Comparison of ENCODE assay signal across 8 mouse cellular contexts in the genomic region with DNA sequence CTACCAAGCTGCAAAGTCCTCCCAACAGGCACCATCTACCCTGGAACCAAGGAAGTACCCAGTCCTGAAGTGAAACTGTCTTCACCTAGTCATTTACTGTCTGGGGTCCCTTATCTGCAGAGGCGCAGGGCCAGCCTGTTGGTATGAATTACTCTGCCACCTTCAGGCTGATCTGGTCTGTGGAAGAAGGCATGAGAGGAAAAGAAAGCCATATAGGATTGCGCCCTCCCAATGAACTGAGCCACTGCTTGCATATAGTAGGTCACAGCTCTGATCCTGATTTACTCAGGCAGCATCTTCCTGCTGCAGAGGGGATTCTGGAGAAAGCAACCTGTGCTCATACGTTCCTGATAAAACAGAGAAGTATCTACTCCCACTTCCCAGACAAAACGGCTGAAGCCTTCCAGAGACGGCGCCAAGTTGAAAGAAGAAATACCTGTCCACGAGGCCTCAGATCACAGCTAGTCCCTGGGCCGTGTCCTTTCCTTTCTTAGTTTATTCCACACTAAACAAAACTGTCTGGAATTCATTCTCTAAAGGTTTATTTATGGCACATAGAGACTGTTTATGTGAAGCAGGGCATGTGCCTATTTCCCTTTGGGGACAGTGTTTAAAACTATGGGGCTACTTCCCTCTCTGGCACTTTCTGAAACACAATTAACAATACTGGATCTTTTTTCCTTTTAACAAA.
DNase-seq lines count a peak whose midpoint lies in the region; ATAC-seq and TF ChIP-seq lines count a peak whose summit lies in the region.

No protein-coding gene starts in this region.

- peaks cover 12% of the 10 kb centered on the region for H3K36me3 ChIP-seq in midbrain, embryonic 15.5 days (replicated peaks)
- H3K36me3 ChIP-seq in midbrain, embryonic 13.5 days = peaks cover 59% of the 10 kb centered on the region
- H3K36me3 ChIP-seq in limb, embryonic 14.5 days (ENCODE audit: control insufficient read depth, insufficient read depth, low read length) = peaks cover 41% of the 10 kb centered on the region

- ATAC-seq in CD4-positive, CD25-positive, alpha-beta regulatory T cell, adult 4 months = no peak
- ATAC-seq in midbrain, embryonic 15.5 days (replicated peaks) = peak; percentile 50
- no peak for ATAC-seq in midbrain, embryonic 13.5 days
- peak; percentile 66; the same call in 1 of the 2 replicates for ATAC-seq in limb, embryonic 14.5 days (ENCODE audit: low FRiP score, low read depth)

- H3K27ac ChIP-seq in midbrain, embryonic 15.5 days = no peak overlapping the region
- H3K27ac ChIP-seq in midbrain, embryonic 13.5 days = no peak overlapping the region
- 0 out of 2 replicates have a peak overlapping the region, but pooled peaks have one; percentile 1 for H3K27ac ChIP-seq in limb, embryonic 14.5 days (replicated peaks; ENCODE audit: low read depth, low read length)

- no peaks in the 10 kb centered on the region for H3K4me1 ChIP-seq in midbrain, embryonic 15.5 days
- 0 out of 2 replicates have a peak, but pooled peaks cover 5% of the 10 kb centered on the region for H3K4me1 ChIP-seq in midbrain, embryonic 13.5 days (replicated peaks)
- peaks cover 26% of the 10 kb centered on the region for H3K4me1 ChIP-seq in limb, embryonic 14.5 days (ENCODE audit: control insufficient read depth, insufficient read depth, low read length)

- no peak overlapping the region for H3K4me3 ChIP-seq in midbrain, embryonic 15.5 days
- H3K4me3 ChIP-seq in midbrain, embryonic 13.5 days (replicated peaks) = no peak overlapping the region
- H3K4me3 ChIP-seq in limb, embryonic 14.5 days (replicated peaks; ENCODE audit: low read length) = no peak overlapping the region

- no peak for TF ChIP-seq POLR2A in limb, embryonic 14.5 days (IDR thresholded peaks at IDR 0.05; ENCODE audit: borderline replicate concordance, extremely low read depth, insufficient read depth, insufficient read length)

- H3K4me2 ChIP-seq in midbrain, embryonic 15.5 days = no peak overlapping the region
- no peak overlapping the region for H3K4me2 ChIP-seq in midbrain, embryonic 13.5 days (replicated peaks)
- no peak overlapping the region for H3K4me2 ChIP-seq in limb, embryonic 14.5 days (replicated peaks; ENCODE audit: low read depth, low read length, severe bottlenecking)

- H3K9ac ChIP-seq in midbrain, embryonic 15.5 days = no peak overlapping the region
- H3K9ac ChIP-seq in midbrain, embryonic 13.5 days (replicated peaks) = no peak overlapping the region
- H3K9ac ChIP-seq in limb, embryonic 14.5 days (ENCODE audit: low read depth, low read length, severe bottlenecking) = no peak overlapping the region

- no peaks in the 10 kb centered on the region for H3K9me3 ChIP-seq in midbrain, embryonic 15.5 days
- H3K9me3 ChIP-seq in midbrain, embryonic 13.5 days = no peaks in the 10 kb centered on the region
- H3K9me3 ChIP-seq in limb, embryonic 14.5 days (ENCODE audit: control insufficient read depth, low read length) = no peaks in the 10 kb centered on the region

- no peaks in the 10 kb centered on the region for H3K27me3 ChIP-seq in midbrain, embryonic 15.5 days (replicated peaks)
- no peaks in the 10 kb centered on the region for H3K27me3 ChIP-seq in midbrain, embryonic 13.5 days
- H3K27me3 ChIP-seq in limb, embryonic 14.5 days (ENCODE audit: control insufficient read depth, insufficient read depth, low read length) = no peaks in the 10 kb centered on the region

- peak; percentile 19 for DNase-seq in CD4-positive, CD25-positive, alpha-beta regulatory T cell, adult 2 months (ENCODE audit: low read depth, low spot score)
- no peak for DNase-seq in limb, embryonic 14.5 days (ENCODE audit: low spot score)
- DNase-seq in retina, embryonic 14.5 days (ENCODE audit: low spot score) = peak; percentile 24
- DNase-seq in urinary bladder, postnatal 36 days (ENCODE audit: low spot score in 2 of 2) = no peak
- DNase-seq in adrenal gland, postnatal 10 days = no peak

- WGBS in midbrain, embryonic 15.5 days = 68% methylated on average over 8 of the region's 8 CpGs
- 68% methylated on average over 8 of the region's 8 CpGs for WGBS in midbrain, embryonic 13.5 days
- WGBS in limb, embryonic 14.5 days = 27% methylated on average over 8 of the region's 8 CpGs

Comparison
In these comparisons a context has a peak if more than half of its experiments do, and no peak if none do; other contexts are left out.
1. ATAC-seq: peak in midbrain, embryonic 15.5 days (single experiment) and limb, embryonic 14.5 days (single experiment); none in CD4-positive, CD25-positive, alpha-beta regulatory T cell, adult 4 months (single experiment) and midbrain, embryonic 13.5 days (single experiment).
2. DNase-seq: peak in CD4-positive, CD25-positive, alpha-beta regulatory T cell, adult 2 months (single experiment) and retina, embryonic 14.5 days (single experiment); none in limb, embryonic 14.5 days (single experiment), urinary bladder, postnatal 36 days (0 of 2) and adrenal gland, postnatal 10 days (single experiment).